Mouse (Mus musculus) hindbrain, embryonic 12.5 days (tissue): ENCODE measurements around the gene Gstm5. TPM values are rescaled to one million over a fixed set of nuclear protein-coding genes. Genes with fewer than 3 reads are reported as not detected.
A peak's percentile ranks its signal among the peaks of the same experiment; 100 is the strongest.

Experiments
- ATAC-seq: fragments of 200-750 bp; cut with Nextera tagmentation; 2 replicates; pipeline ENCODE4 v1.8.0; 2017; ENCODE audit warnings: moderate TSS enrichment; ENCODE audit not compliant: low FRiP score
- H3K27ac ChIP-seq: fragments of 300-500 bp; sonication (generic); 2 replicates; pipeline ENCODE4 v1.5.1; 2016; ENCODE audit warnings: mild to moderate bottlenecking
- H3K27me3 ChIP-seq: fragments of 300-500 bp; sonication (generic); 2 replicates; pipeline ENCODE4 v1.6.1; 2016; ENCODE audit warnings: mild to moderate bottlenecking
- H3K36me3 ChIP-seq: fragments of 300-500 bp; sonication (generic); 2 replicates; pipeline ENCODE4 v1.6.1; 2016; ENCODE audit warnings: mild to moderate bottlenecking
- H3K4me1 ChIP-seq: fragments of 300-500 bp; sonication (generic); 2 replicates; pipeline ENCODE4 v1.6.1; 2016
- H3K4me2 ChIP-seq: fragments of 300-500 bp; sonication (generic); replicated peaks from 2 replicates; pipeline ENCODE4 v1.6.1; 2016; ENCODE audit warnings: mild to moderate bottlenecking
- H3K4me3 ChIP-seq: fragments of 300-500 bp; sonication (generic); 2 replicates; pipeline ENCODE4 v1.5.1; 2016; ENCODE audit warnings: mild to moderate bottlenecking
- H3K9ac ChIP-seq: fragments of 300-500 bp; sonication (generic); 2 replicates; pipeline ENCODE4 v1.6.1; 2016; ENCODE audit warnings: mild to moderate bottlenecking, moderate library complexity
- H3K9me3 ChIP-seq: fragments of 300-500 bp; sonication (generic); replicated peaks from 2 replicates; pipeline ENCODE4 v1.6.1; 2016; ENCODE audit warnings: mild to moderate bottlenecking
- WGBS: fragments of 180-500 bp; shearing (Covaris S2); methylation state at CpG from one replicate; pipeline ENCODE4 v1.1.7; 2016; 5-methylcytosine and 5-hydroxymethylcytosine counted together
- polyA plus RNA-seq: library from polyadenylated mRNA; unstranded; fragments of >200 nt; fragmentation: Nextera tagmentation; extraction: Ambion mirVana; gene quantifications from 2 replicates; pipeline ENCODE4 v1.2.1, GENCODE M21; 2016

Gene Gstm5
- polyA plus RNA-seq, 1 experiment from 2014 or later = 230 TPM

- no peak overlapping the region for H3K9ac ChIP-seq
- H3K27me3 ChIP-seq = peaks cover 3% of the 10 kb centered on the region; the same call in 1 of the 2 replicates
- H3K4me3 ChIP-seq = no peak overlapping the region
- no peak overlapping the region for H3K4me2 ChIP-seq
- no peak overlapping the region for H3K27ac ChIP-seq
- no peaks in the 10 kb centered on the region for H3K36me3 ChIP-seq
- no peak for ATAC-seq
- H3K4me1 ChIP-seq = peaks cover 16% of the 10 kb centered on the region
- H3K9me3 ChIP-seq = no peaks in the 10 kb centered on the region
- 69% methylated on average over 4 of the region's 4 CpGs for WGBS
Measured at GRCm38 (mm10) chr3:107941261-107941660, 45.6 kb downstream of the Gstm5 start.

GRCm38 (mm10) chr3:107943239-107943990 lies 47.8 kb downstream of the Gstm5 start, which contains the start of gene Gstm6:
Gene Gstm6, minus strand, starts transcription at chr3:107943749.
- no peaks in the 10 kb centered on the region for H3K9me3 ChIP-seq
- peaks cover 16% of the 10 kb centered on the region for H3K4me1 ChIP-seq
- 18% methylated on average over 20 of the region's 20 CpGs for WGBS
- H3K4me2 ChIP-seq = peak within 1 kb of the TSS; percentile 46
- peak within 1 kb of the TSS; percentile 25 for H3K4me3 ChIP-seq
- peak within 1 kb of the TSS; percentile 13; the same call in 1 of the 2 replicates for H3K9ac ChIP-seq
- no peak within 1 kb of the TSS for H3K27ac ChIP-seq
- H3K27me3 ChIP-seq = peaks cover 3% of the 10 kb centered on the region; the same call in 1 of the 2 replicates
- H3K36me3 ChIP-seq = no peaks in the 10 kb centered on the region
- peak; percentile 74 for ATAC-seq

- 53% methylated on average over 4 of the region's 4 CpGs for WGBS
- H3K4me2 ChIP-seq = no peak overlapping the region
- H3K9me3 ChIP-seq = no peaks in the 10 kb centered on the region
- H3K4me1 ChIP-seq = peaks cover 7% of the 10 kb centered on the region
- no peak overlapping the region for H3K9ac ChIP-seq
- ATAC-seq = no peak
- no peak overlapping the region for H3K27ac ChIP-seq
- no peak overlapping the region for H3K4me3 ChIP-seq
- peaks cover 3% of the 10 kb centered on the region; the same call in 1 of the 2 replicates for H3K27me3 ChIP-seq
- no peaks in the 10 kb centered on the region for H3K36me3 ChIP-seq
Measured at GRCm38 (mm10) chr3:107945729-107946128, 50.1 kb downstream of the Gstm5 start.

Other genes starting within 250 kb of the Gstm5 start
- 133 TPM in 2 replicates for gene Ahcyl1, start 199.3 kb upstream of the Gstm5 start, polyA plus RNA-seq
- gene Csf1, start 135.4 kb upstream of the Gstm5 start, polyA plus RNA-seq = 8.8 and 9.2 TPM in 2 replicates
- gene Eps8l3, start 18.6 kb upstream of the Gstm5 start, polyA plus RNA-seq = not detected in 2 replicates
- 71.9 and 73.7 TPM in 2 replicates for gene Gstm7, start 36.0 kb downstream of the Gstm5 start, polyA plus RNA-seq
- gene Gstm6, start 47.9 kb downstream of the Gstm5 start, polyA plus RNA-seq = 6.2 and 7.9 TPM in 2 replicates
- gene Gstm3, start 73.5 kb downstream of the Gstm5 start, polyA plus RNA-seq = not detected in 2 replicates
- gene Gstm2, start 90.6 kb downstream of the Gstm5 start, polyA plus RNA-seq = 23.3 and 23.4 TPM in 2 replicates
- gene Gstm1, start 122.2 kb downstream of the Gstm5 start, polyA plus RNA-seq = 24.1 and 26.8 TPM in 2 replicates
- 12.1 and 12.5 TPM in 2 replicates for gene Gstm4, start 149.1 kb downstream of the Gstm5 start, polyA plus RNA-seq
- gene Ampd2, start 190.8 kb downstream of the Gstm5 start, polyA plus RNA-seq = 46.5 and 50.2 TPM in 2 replicates
- gene Gnat2, start 197.0 kb downstream of the Gstm5 start, polyA plus RNA-seq = 0.33 and 0.37 TPM in 2 replicates